Mouse (Mus musculus) NIH3T3 (cell line): ENCODE data around the gene Dennd1a.

Source experiments
- DNase-seq: peaks from one replicate; pipeline ENCODE4 v3.0.0-alpha.2; 2012; ENCODE audit warnings: low read depth

The Dennd1a gene

DNA sequence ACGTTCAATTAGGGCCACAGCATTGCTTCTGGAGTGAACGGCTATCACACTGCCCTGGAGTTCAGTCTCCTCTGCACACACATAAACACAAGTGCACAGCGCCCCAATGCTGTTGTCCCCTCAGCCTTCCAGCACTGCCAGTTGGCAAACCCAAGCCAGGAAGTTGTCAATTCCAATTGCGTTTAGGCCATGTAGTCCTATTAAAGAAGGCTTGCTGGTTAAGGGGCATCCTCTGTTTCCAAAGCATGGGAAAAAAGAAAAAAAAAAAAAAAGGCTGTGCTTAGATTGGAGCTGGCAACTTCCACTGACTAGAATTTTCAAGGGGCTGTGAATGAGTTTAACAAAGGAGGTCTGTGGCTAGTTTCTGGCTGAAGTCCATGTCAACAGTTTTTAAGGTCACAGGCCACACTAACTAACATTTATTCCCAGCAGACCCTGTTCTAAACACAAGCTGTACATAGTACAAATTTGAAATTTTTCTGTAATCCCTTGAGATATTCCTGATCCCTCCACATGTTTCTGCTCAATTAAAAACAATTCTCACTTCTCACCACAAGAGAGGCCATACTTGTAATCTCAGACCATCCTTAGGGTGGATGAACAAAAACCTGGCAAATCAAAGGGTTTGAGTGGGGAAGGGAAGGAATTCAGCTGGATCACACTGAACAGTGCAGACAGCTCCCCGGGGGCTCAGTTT lies 175.4 kb downstream of the Dennd1a start:
- peak; percentile 37 for DNase-seq

DNA sequence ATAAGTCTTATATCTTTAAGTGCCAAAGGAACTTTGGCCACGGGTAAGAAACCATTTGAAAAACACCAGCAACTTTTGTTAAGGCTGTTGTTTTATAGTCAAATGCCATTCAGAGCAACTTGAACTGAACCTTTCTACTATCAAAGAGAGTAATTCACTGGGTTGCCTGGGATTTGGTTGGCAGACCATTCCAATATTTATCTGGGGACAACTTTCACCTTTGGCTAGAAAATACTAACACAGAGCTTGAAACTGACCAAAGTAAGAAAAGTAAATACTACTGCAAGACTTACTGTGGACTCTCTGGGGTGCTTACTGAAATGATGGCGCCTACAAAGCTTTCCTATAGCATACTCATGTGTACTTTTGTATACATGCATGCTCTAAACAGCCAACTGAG lies 178.6 kb downstream of the Dennd1a start:
- DNase-seq = no peak

DNA sequence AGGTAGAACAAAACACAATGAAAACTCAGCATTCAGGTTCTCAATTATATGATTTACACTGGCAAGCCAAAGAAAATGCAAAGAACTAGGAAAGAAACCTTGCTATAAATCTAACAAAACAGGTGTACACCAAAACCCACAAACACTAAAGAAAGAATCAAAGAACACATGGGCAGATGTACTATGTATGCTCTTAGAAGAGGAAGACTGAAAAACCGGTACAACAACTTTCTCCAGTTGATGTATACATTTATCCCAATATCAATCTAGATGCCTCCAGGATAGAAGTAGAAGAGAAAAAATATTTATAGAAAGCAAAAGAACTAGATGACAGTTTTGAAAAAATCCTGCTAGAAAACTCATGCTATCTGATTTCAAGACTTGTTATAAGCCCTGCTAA lies 184.5 kb downstream of the Dennd1a start:
- no peak for DNase-seq

DNA sequence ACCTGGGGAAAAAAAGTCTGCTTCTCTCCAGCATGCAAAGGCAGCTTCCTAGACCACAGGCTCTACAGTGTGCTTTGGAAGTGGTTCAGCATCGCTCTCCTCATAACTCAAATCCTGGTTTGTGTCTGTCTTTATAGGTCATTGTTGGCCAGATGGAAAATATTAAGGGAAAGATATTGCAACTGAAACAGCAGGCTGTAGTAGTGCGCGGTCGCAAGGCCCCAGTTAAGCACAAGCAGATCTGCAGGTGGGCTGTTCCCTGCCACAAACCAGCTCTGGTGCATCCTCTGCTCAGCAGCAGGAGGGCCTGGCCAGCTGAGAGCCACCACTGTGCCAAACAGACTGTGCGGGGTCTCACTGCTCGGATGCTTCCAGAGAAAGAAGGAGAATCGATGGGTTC lies 186.9 kb downstream of the Dennd1a start:
- peak; percentile 48 for DNase-seq

DNA sequence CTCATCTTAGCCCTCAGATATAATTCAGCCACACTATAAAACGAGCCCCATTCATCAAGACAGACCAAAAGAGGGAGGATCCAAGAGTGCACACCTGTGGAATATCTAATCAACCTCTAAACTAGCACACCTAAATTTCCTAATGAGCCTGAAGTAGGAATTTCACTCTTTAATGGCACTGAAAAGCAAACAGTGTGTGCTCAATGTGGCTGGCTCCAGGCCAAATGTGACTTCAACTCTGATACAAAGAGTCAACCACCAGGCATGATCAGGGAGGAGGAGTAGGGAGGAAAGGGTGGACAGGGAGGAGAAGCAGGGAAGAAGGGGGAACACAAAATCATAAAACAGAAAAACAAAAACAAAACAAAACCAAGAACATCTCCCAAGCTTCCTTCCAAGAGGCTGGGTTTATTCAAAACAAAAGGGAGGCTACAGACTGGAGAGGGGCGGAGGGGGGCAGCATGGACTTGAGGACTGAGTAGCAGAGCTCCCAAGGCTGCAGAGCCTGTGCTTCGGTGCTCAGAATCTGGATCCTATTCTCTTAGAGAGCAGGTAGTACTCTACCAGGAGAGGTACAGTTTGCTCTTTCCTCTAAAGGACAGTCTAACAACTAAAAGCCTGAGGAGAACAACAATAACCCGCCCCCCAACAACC lies 187.9 kb downstream of the Dennd1a start:
- peak; percentile 27 for DNase-seq

DNA sequence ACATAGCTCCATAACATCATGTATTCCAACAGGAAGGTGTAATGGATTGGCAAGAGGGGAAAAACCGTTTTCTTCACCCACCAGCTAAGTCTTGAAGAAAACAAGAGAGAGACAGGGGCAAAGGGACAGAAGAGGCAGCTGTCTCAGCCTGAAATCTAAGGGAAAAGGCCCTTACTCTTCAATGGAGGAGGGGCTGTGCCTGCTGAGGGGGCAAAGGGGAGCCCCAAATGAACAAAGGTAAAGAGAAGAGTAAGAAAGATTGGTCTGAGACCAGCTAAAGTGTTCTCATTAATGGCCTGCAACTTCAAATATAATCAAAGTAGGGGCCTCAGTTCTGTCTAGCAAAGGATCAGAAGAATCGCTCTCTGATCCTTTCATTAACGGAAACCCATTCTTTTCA lies 189.7 kb downstream of the Dennd1a start:
- DNase-seq = no peak

DNA sequence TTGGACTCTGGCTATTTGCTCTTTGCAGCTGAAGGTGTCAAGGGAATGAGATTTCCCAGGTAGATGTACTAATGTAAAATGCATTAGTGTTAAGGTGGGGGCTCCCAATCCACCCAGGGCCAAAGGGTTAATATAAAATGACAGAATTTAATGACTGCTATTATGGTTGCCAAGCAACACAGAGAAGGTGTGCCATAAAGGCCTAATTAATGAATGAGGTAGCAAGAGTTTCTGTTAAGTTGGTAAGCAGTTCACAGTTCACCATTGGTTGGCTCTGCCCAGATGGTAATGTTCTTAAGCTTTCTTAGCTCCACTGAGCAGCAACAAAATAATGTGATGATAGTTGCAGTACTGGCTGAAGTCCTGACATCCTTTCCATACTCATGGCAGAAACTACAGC lies 190.9 kb downstream of the Dennd1a start:
- no peak for DNase-seq

DNA sequence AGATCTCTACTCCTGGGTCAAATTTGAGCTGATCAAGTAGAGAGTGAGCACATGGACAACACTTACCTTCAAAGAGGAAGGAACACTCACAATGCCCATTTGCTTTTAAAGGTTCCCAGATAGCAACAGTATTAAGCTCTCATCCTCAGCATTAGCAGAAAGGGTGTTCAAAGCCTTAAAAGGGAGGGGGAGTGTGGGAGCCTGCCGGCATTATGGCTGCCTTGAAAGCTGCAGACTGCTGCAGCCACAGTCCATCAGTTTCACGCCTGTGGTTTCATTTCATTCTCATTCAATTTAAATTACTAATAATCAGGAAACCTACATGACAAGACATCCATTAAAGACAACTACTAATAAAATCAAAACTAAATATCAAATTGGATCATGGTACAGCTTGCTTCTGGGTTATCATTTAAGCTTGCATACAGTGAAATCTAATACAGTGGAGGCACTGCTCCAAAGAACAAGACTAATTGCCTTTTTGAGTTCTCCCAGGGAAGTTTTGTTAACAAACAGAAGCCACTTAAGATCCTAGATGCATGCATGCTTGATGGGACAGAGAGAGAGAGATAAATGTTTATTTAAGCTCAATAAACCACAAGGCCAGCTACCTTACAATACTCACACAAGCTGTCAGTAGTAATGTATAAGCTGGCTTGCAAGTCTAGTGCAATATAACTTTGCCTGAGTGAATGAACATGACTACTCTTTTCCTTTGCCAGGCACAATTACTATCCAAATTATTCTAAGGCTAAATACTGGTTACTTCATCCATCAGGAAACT lies 192.6 kb downstream of the Dennd1a start:
- DNase-seq = no peak

DNA sequence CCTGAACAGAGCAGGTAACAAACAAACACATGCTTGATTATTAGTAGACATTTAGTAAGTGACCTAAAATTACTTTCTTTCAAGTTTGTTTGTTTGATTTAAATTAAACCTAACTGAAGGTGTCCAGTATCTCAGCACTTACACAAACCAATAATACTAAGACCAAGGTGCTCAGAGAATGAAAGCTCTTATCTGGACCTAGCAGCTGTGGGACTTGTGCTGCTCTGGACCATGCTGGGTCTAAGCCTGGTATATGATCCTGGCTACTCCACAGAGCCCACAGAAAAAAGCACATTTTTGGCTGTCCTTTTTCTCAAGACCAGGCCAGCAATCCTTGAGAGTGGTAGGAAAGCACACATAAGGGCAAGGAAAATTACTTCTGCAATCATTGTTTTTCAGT lies 193.2 kb downstream of the Dennd1a start:
- DNase-seq = no peak

DNA sequence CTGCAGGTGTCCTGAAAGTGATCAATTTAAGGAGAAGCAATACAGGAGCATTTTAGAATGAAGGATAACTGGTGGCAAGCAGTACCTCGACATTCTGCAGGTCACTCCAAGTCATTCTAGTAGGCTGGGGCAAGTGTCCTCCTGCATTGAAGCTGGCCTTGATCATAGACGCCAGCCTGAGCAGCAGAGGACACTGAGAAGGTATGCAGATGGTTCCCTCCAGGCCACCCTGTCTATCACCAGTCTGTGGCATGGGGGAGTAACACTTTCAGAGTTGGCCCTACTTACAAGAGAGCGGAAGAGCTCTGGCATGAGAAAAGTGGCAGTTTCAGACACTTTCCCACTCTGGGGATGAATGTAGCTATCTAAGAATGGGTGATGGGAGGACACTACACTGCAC lies 193.9 kb downstream of the Dennd1a start:
- no peak for DNase-seq

DNA sequence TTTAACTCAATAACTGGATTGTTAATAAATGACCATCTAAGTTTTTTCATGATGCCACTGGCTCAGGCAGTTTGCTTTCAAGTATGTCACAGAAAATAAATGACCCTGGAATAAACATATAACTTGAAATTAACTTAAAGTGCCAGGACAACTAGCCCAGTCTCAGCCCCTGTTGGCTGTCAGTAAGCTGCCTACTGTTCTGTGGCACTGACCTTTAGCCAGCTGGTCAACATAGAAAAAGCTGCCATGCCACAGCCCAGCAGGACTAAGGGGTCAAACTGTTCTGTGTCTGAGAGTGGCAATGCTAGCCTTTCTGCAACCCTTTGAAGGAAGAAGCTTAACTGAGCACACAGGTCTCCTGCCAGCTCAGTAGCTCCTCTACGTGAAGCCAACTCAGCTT lies 198.8 kb downstream of the Dennd1a start:
- no peak for DNase-seq

DNA sequence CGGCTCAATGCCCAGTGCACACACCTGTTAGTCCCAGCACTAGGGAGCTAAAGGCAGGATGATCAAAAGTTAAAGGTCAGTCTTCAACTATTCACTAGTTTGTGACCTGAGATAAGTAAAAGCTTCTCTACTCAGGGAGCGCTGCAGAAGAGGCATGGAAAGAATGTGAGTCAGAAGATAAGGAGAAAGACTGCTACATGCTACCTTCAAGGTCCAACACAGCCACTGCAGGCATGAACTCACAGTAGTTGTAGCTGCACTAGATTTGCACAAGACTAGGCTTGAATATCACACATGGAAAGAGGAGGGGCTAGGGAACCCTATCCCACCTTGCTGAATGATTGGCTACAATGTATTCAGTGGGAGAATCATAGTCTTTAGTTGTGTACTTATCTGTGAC lies 202.1 kb downstream of the Dennd1a start:
- DNase-seq = no peak

DNA sequence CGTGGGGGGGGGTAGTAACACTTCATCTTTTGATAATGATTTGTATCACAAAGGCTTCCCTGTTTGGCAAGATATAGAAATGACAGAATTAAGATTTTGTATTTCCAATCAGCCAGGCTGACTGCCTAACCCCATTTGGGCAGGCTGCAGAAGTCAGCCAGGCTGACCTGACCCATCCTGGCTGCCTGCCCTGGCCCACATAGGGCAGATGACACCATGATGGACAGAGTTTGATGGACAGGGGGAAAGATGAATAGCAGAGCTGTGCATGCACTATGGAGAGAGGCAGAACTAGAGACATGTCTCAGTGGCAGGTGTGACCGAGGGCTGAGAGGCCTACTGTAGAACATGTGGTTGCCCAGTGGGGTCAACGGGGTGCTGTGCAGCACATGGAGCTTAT lies 203.9 kb downstream of the Dennd1a start:
- no peak for DNase-seq

DNA sequence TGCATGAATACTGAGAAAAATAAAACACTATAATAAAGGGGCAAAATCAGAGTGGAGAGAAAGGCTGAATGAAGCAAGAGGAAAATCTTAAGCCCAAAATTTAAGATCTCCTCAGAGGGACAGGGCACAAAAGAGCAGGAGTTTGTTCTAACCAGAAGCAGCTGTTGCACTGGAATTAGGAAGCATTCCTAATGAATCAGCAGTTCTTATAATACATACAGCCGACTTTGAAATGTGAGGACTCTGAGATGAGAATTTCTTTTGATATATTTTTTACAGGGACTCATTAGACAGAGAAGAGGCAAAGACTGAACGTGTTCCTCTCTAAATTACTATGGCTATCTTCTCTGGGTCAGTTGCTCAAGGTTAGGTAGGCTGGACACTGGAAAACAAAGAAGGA lies 212.7 kb downstream of the Dennd1a start:
- peak; percentile 25 for DNase-seq

DNA sequence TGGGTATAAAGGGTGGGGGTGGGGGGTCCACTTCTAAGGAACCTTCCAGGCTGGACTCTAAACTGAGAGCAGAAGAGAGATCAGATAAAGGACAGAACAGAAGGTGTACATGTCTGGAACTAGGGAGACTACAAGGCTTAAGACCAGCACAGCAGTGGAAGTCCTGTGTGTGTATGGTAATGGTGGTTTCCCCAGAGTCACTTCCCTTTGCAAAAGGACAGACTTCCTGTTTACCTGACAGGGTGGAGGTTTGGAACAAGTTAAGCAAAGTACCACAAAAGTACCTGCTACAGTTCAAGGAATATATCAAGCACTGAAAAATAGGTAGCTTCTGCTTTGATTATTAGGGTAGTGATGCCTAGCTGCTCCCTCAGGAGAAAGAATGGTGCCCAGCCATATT lies 215.1 kb downstream of the Dennd1a start:
- DNase-seq = no peak

DNA sequence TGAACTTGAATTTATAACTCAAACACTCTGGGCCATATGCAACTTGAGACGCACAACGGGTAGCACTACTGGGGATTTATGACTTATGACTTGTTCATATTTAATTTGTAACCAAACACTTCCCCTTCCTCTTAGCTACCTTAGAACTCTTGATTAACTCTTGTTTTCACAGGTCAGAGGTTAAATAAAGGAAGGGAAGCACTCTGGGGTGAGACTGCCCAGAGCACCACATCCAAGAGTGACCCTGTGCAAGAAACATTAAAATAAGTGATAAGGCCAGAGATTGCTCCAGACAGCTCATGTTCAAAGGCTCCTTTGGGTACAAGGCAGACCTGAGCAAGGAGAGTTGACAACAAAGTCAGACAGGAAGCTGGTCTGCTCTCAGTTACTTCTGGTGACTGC lies 219.0 kb downstream of the Dennd1a start:
- no peak for DNase-seq

DNA sequence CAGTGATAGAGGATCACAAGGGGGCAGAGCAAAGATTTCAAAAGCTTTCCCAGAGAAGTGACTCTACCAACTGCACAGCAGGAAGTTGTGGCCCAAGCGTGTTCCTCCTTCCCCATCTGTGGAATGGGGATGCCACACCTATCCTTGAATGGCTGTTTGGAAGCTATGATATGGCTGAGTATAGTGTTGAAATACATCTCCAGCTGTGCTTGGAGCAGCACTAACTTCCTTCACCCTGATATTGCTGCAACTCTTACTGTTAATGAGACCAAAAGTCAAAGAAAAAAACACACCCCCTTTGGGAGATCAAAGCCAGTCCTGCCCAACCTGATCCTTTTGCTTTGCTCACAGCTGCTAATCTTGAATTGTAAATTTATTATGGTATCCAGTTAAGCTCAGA lies 221.3 kb downstream of the Dennd1a start:
- DNase-seq = no peak

DNA sequence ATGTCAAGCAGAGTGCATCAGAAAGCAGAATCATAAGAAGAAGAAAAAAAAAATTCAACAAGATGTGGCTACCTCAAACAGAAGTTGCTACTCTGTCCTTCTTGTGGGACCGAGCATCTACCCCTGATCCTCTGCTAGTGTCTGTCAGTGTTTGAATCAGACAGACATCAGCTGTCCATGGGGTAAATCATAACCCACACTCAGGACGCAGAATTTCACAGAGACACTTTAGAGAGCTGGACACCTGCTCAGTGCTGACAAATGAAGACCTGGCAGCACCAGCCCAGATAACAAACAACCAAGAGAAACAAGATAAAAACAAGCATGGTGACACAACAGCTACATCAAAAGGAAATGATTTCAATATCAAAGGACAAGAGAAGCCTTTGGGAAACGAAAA lies 222.9 kb downstream of the Dennd1a start:
- no peak for DNase-seq

DNA sequence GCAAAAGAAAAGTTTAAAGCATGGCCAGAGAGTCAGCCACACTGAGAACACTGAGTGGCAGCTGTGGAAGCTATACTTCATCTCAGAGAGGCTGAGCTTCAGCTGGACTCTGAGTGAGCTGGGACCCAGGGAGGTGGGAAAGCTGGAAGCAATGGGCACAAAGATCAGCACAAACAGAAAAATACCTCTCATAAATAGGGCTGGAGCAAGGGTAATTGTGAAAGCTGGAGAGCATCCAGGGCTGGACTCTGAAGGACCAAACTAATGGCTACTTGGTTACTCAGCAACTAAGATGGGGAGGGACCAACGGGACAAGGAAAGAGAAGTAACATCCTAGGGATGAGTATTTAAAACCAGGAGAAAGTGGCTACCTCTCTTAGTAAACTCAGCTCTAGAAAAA lies 225.0 kb downstream of the Dennd1a start:
- DNase-seq = peak; percentile 14

DNA sequence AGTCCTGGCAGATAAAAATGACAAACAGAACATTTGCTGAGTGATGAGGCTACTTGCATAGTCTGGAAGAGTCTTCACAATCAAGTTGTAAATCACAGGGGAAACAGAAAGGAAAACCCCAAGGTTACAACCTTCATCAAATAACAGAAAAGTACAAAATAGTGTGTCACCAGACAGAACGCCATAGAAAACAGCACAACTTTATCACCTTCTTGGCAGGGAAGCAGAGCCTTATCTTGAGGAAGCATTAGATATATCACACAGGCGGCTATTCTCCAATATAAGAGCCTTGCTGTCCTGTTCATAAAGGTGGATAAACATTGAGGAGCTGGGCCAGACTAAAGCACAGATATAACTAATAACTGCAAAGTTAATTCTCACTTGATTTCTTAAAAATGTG lies 225.7 kb downstream of the Dennd1a start:
- no peak for DNase-seq

DNA sequence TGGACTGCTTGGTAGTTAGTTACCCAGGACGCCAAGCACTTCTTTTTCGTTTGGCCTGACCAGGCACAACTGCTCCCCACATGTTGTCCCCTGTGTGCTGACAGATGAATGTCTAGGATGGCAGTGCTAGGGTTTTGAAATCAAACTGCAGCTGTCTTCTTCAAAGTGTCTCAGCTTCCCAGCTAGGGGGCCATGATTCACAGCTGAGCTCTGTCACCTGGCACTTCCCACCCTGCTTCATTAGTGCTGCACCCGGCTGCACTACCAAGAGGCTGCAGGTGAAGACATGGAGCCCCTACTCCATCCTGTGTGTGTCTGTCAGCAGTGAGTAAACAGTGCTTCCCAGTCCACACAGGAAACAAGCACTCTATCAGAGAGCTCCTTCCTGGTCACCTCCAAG lies 234.8 kb downstream of the Dennd1a start:
- DNase-seq = no peak

DNA sequence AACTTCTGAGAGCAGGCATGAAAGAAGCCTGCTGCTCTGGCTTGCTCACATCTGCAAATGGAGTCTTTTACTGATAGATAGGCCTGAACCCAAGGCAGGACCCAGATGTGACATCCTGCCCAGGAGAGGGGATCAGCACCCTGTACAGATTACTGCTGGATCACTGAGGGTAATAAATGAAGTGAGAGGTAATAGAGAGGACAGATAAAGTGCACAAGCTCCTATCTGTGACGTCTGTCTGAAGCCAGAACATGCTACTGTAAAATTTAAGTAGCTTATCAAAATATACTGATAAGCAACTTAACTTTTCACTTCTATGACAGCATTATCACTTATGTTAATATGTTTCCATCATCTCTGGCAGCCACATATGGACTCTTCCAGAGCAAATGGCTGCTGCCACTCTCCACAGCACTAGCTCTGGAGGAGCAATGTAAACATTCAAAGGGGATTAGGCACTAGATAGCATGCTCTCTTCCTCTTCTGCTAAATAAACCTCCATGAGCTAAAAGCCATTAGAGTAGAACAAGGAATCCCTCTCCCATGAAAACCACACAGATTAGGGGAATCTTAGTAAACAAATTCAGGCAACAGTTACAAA lies 235.6 kb downstream of the Dennd1a start:
- no peak for DNase-seq

DNA sequence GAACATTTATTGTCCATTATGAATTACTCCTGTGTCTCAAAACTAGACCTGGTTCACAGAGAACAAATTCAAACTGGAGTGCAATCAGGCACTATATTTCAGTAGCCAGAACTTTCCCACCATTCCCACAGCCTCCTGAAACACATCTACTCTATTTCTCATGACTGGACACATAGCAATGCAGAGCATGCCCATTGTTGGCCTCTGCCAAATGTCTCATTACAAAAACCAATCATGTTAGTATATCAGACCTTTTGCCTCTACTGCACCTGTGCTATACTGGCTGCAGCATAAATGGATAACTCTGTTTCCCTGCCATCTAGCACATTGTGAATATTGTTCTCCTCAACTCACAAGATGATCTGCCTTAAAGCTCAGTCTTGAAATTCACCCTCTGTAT lies 238.2 kb downstream of the Dennd1a start:
- DNase-seq = no peak
